ENCODE assay signal across 13 mouse cellular contexts in the genomic region with DNA sequence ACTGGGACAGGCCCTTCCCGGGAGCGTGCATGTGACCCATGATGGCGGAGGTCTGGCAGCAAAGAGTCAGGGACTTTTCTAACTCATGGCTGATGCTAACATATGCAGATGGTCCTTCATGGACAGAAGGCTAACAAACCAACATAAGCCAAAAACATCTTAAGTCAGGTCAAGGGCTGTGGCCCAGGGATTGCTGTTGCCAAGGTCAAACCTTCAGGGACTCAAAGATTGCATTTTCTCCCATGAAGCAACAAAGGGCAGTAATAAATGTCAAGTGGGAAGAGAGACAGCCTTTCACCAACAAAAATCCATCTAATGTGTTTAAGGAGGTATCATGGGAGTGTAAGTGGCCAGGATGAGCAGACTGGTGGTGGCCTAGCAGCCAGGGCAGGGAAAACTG. TPM values are rescaled to one million over a fixed set of nuclear protein-coding genes. Genes with fewer than 3 reads are reported as not detected.
"Had no signal": no experiment of that assay in that cellular context is flagged by ENCODE, and none has a peak within 500 bp of the region (broad histone marks: within the 10 kb centered on the region; RNA-seq: fewer than 3 reads in every experiment).

No protein-coding gene starts in this region.

- ATAC-seq: intestine, embryonic 15.5 days; lung, postnatal 0 days; midbrain, embryonic 13.5 days had no signal

- H3K9me3 ChIP-seq: intestine, embryonic 15.5 days; limb, embryonic 10.5 days; liver, embryonic 15.5 days; midbrain, embryonic 13.5 days had no signal

- H3K36me3 ChIP-seq: intestine, embryonic 15.5 days; limb, embryonic 10.5 days; liver, embryonic 15.5 days; midbrain, embryonic 13.5 days had no signal

- H3K27me3 ChIP-seq: intestine, embryonic 15.5 days; midbrain, embryonic 13.5 days had no signal

- H3K27ac ChIP-seq: intestine, embryonic 15.5 days; left cerebral cortex, adult 2 months; liver, embryonic 15.5 days; midbrain, embryonic 13.5 days; stomach, postnatal 0 days had no signal

- H3K9ac ChIP-seq: intestine, embryonic 15.5 days; liver, embryonic 15.5 days; midbrain, embryonic 13.5 days had no signal

- DNase-seq: lung, adult 2 months; lung, postnatal 36 days; thymus, postnatal 4 days had no signal

- H3K4me3 ChIP-seq: intestine, embryonic 15.5 days; left cerebral cortex, adult 2 months; limb, embryonic 10.5 days; liver, embryonic 15.5 days; midbrain, embryonic 13.5 days had no signal

- H3K4me2 ChIP-seq: intestine, embryonic 15.5 days; liver, embryonic 11.5 days; liver, embryonic 15.5 days; midbrain, embryonic 13.5 days had no signal

- H3K4me1 ChIP-seq: intestine, embryonic 15.5 days; liver, embryonic 15.5 days; midbrain, embryonic 13.5 days had no signal

RNA-seq across cellular contexts. Expression of gene Aldh3a1, which starts 1.2 kb away (rescaled TPM):
- total RNA-seq: megakaryocyte progenitor cell, adult 5-6 weeks had no signal
- polyA plus RNA-seq: intestine, embryonic 15.5 days; limb, embryonic 10.5 days; liver, embryonic 11.5 days; midbrain, embryonic 13.5 days; neural tube, embryonic 14.5 days had no signal
